Mouse (Mus musculus) myocyte (in vitro differentiated cells): ENCODE results near the gene Draxin. TPM values are rescaled to one million over a fixed set of nuclear protein-coding genes. Genes with fewer than 3 reads are reported as not detected.

Source experiments
- H3K27me3 ChIP-seq: one replicate; pipeline ENCODE4 v1.6.1; 2011; ENCODE audit not compliant: control insufficient read depth, insufficient read depth, insufficient read length
- H3K36me3 ChIP-seq: one replicate; pipeline ENCODE4 v1.6.1; 2011; ENCODE audit not compliant: control insufficient read depth, insufficient read depth
- H3K4me2 ChIP-seq: one replicate; pipeline ENCODE4 v1.6.1; 2011; ENCODE audit warnings: low read depth, control low read depth
- H3K4me3 ChIP-seq: one replicate; pipeline ENCODE4 v1.5.1; 2011; ENCODE audit warnings: mild to moderate bottlenecking, control low read depth, moderate library complexity
- H3K79me2 ChIP-seq: one replicate; pipeline ENCODE4 v1.6.1; 2011; ENCODE audit not compliant: control insufficient read depth, insufficient read depth
- H3ac ChIP-seq: one replicate; pipeline ENCODE4 v1.6.1; 2011; ENCODE audit not compliant: control insufficient read depth, insufficient read length
- CEBPB ChIP-seq: IDR thresholded peaks from 2 replicates; pipeline ENCODE4 v1.6.1; 2011; ENCODE audit warnings: mild to moderate bottlenecking, moderate library complexity; ENCODE audit not compliant: poor library complexity, insufficient read depth, severe bottlenecking
- E2F4 ChIP-seq: IDR thresholded peaks from one replicate; pipeline ENCODE4 v1.6.1; 2011; ENCODE audit warnings: mild to moderate bottlenecking, control low read depth, moderate library complexity; ENCODE audit not compliant: insufficient read depth
- MAX ChIP-seq: IDR thresholded peaks from one replicate; pipeline ENCODE4 v1.6.1; 2011; ENCODE audit warnings: low read depth, mild to moderate bottlenecking, control low read depth
- MYOD1 ChIP-seq, 3 experiments: IDR thresholded peaks; one replicate each; pipeline ENCODE4 v1.6.1; 2011; ENCODE audit warnings: control low read depth in 2 of 3, low read depth in 2 of 3, mild to moderate bottlenecking in 2 of 3, moderate library complexity in 1 of 3; ENCODE audit not compliant: insufficient read length in 2 of 3, control insufficient read depth in 1 of 3
- MYOG ChIP-seq, 3 experiments: IDR thresholded peaks; one replicate each; pipeline ENCODE4 v1.6.1; 2011; ENCODE audit warnings: control low read depth in 2 of 3, low read depth in 2 of 3, mild to moderate bottlenecking in 2 of 3; ENCODE audit not compliant: insufficient read length in 2 of 3, control insufficient read depth in 1 of 3, insufficient read depth in 1 of 3
- POLR2A ChIP-seq: IDR thresholded peaks from one replicate; pipeline ENCODE4 v1.6.1; 2011; ENCODE audit warnings: low read depth, mild to moderate bottlenecking, control low read depth, moderate library complexity; ENCODE audit not compliant: insufficient read length
- POLR2AphosphoS2 ChIP-seq: IDR thresholded peaks from one replicate; pipeline ENCODE4 v1.6.1; 2011; ENCODE audit warnings: low read depth, control low read depth; ENCODE audit not compliant: insufficient read length
- REST ChIP-seq: IDR thresholded peaks from one replicate; pipeline ENCODE4 v1.6.1; 2011; ENCODE audit warnings: mild to moderate bottlenecking, control low read depth, moderate library complexity; ENCODE audit not compliant: insufficient read depth, insufficient read length
- SRF ChIP-seq: IDR thresholded peaks from one replicate; pipeline ENCODE4 v1.6.1; 2011; ENCODE audit warnings: low read depth; ENCODE audit not compliant: control insufficient read depth, insufficient read length
- TCF12 ChIP-seq: IDR thresholded peaks from one replicate; pipeline ENCODE4 v1.6.1; 2011; ENCODE audit warnings: mild to moderate bottlenecking, control low read depth; ENCODE audit not compliant: poor library complexity, insufficient read depth, severe bottlenecking
- TCF3 ChIP-seq: IDR thresholded peaks from one replicate; pipeline ENCODE4 v1.6.1; 2011; ENCODE audit warnings: low read depth, control low read depth; ENCODE audit not compliant: insufficient read length
- USF1 ChIP-seq: IDR thresholded peaks from one replicate; pipeline ENCODE4 v1.6.1; 2011; ENCODE audit warnings: low read depth, mild to moderate bottlenecking, control low read depth, moderate library complexity
- polyA plus RNA-seq: library from polyadenylated mRNA; unstranded; fragments of >200 nt; fragmentation: generic; extraction: Trizol; gene quantifications from one replicate; pipeline ENCODE4 v1.2.1, GENCODE M21; 2012; ENCODE audit warnings: missing spikeins

Gene Draxin
- polyA plus RNA-seq, 1 experiment = 0.04 TPM

DNA sequence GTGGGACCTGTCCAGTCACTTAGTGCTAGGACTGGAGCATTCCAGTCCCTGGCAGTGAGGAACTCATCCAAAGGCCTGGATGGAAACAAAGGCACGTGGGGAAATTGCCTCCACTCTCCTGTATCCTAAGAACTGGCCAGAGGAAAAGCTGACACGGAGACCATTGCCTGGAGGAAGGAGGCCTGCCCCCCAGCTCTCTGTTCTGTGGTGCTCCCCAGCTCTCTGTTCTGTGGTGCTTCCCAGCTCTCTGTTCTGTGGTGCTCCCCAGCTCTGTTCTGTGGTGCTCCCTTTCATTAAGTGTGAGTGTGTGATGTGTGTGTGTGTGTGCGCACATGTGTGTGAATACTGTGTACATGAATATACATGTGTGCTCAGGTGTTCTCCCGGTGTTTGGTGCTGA lies 35.4 kb downstream of the Draxin start:
- Histone ChIP-seq H3K36me3 (no peaks in the 10 kb centered on the region), H3K27me3 (peaks cover 28% of the 10 kb centered on the region), H3K79me2 (no peaks in the 10 kb centered on the region), H3K4me3 (no peak overlapping the region), H3ac (no peak overlapping the region), H3K4me2 (no peak overlapping the region)
- TF ChIP-seq POLR2A = no peak
- no peak for TF ChIP-seq E2F4
- TF ChIP-seq TCF12 = no peak
- no peak for TF ChIP-seq USF1

DNA sequence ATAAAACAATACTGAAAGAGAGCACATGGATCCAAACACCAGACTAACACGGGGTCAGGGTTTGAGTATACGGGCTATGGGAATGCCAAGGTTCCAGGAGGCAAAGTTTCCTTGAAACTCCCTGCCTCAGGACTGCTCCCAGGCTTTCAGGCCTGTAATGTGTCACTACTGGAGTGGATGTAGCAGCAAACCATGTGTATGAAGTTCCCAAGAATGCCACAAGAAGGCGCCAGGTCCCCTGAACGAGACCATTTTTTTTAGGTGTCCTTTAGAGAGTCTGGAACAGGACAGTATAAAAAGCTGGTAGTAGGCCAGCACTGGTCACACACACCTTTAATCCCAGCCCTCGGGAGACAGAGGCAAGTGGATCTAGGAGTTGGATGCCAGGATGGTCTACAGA lies 36.3 kb downstream of the Draxin start:
- no peak for TF ChIP-seq USF1
- TF ChIP-seq MYOG (IDR thresholded peaks at IDR 0.05; ENCODE audit: control insufficient read depth in 1 of 3, insufficient read depth in 1 of 3, insufficient read length in 2 of 3, low read depth in 2 of 3) = no peak
- no peak for TF ChIP-seq TCF12
- no peak for TF ChIP-seq POLR2AphosphoS2
- Histone ChIP-seq H3K79me2 (no peaks in the 10 kb centered on the region), H3K36me3 (no peaks in the 10 kb centered on the region), H3K4me3 (no peak overlapping the region), H3ac (no peak overlapping the region), H3K4me2 (no peak overlapping the region), H3K27me3 (peaks cover 19% of the 10 kb centered on the region)

GRCm38 (mm10) chr4:148092551-148093271 lies 37.8 kb downstream of the Draxin start:
- Histone ChIP-seq H3K27me3 (peaks cover 6% of the 10 kb centered on the region), H3ac (no peak overlapping the region), H3K4me2 (no peak overlapping the region), H3K79me2 (no peaks in the 10 kb centered on the region), H3K4me3 (no peak overlapping the region), H3K36me3 (no peaks in the 10 kb centered on the region)
- TF ChIP-seq MYOG (IDR thresholded peaks at IDR 0.05; ENCODE audit: control insufficient read depth in 1 of 3, insufficient read depth in 1 of 3, insufficient read length in 2 of 3, low read depth in 2 of 3) = no peak
- no peak for TF ChIP-seq REST
- no peak for TF ChIP-seq USF1
- no peak for TF ChIP-seq CEBPB
- no peak for TF ChIP-seq MYOD1 (IDR thresholded peaks at IDR 0.05; ENCODE audit: control insufficient read depth in 1 of 3, insufficient read length in 2 of 3, low read depth in 2 of 3)
- no peak for TF ChIP-seq SRF
- no peak for TF ChIP-seq POLR2AphosphoS2
- TF ChIP-seq POLR2A = no peak
- no peak for TF ChIP-seq MAX
- TF ChIP-seq TCF12 = no peak
- TF ChIP-seq TCF3 = no peak

GRCm38 (mm10) chr4:148091181-148091580 lies 39.3 kb downstream of the Draxin start:
- H3K27me3 ChIP-seq = peaks cover 5% of the 10 kb centered on the region
- no peak for TF ChIP-seq TCF12
- no peak for TF ChIP-seq MYOD1 (IDR thresholded peaks at IDR 0.05; ENCODE audit: control insufficient read depth in 1 of 3, insufficient read length in 2 of 3, low read depth in 2 of 3)
- no peak for TF ChIP-seq CEBPB
- no peak for TF ChIP-seq POLR2A
- TF ChIP-seq MAX = no peak
- TF ChIP-seq USF1 = no peak
- no peak for TF ChIP-seq REST
- no peak for TF ChIP-seq MYOG (IDR thresholded peaks at IDR 0.05; ENCODE audit: control insufficient read depth in 1 of 3, insufficient read depth in 1 of 3, insufficient read length in 2 of 3, low read depth in 2 of 3)
- TF ChIP-seq TCF3 = no peak
- TF ChIP-seq SRF = no peak
- TF ChIP-seq POLR2AphosphoS2 = no peak
- no peak for TF ChIP-seq E2F4
- H3ac ChIP-seq = no peak overlapping the region
- no peaks in the 10 kb centered on the region for H3K36me3 ChIP-seq
- no peak overlapping the region for H3K4me3 ChIP-seq
- no peak overlapping the region for H3K4me2 ChIP-seq
- no peaks in the 10 kb centered on the region for H3K79me2 ChIP-seq

DNA sequence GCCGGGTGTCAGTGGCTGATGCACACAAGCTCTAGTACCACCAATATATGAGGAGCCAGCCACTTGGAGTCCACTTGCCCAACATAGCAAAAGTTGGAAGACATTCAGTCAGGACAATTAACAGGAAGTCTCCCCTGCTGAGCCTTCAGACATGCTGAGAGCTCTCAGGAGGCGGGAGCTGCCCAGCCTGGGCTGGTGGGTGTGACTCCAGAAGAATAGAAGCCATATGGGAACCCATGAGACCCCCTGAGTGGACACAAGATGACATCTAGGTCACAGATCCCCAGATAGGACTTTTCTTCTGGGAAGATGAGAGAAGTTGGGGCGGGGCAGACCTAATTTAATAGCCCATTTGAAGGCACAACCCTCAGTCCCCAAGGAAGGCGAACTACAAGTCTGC lies 41.3 kb downstream of the Draxin start:
- no peaks in the 10 kb centered on the region for H3K36me3 ChIP-seq
- TF ChIP-seq CEBPB (no peak), POLR2AphosphoS2 (no peak), E2F4 (no peak), REST (no peak), USF1 (no peak), SRF (no peak), MAX (no peak), MYOD1 (IDR thresholded peaks at IDR 0.05; ENCODE audit: control insufficient read depth in 1 of 3, insufficient read length in 2 of 3, low read depth in 2 of 3) (no peak), TCF12 (no peak), TCF3 (no peak), POLR2A (no peak), MYOG (IDR thresholded peaks at IDR 0.05; ENCODE audit: control insufficient read depth in 1 of 3, insufficient read depth in 1 of 3, insufficient read length in 2 of 3, low read depth in 2 of 3) (no peak)
- H3K79me2 ChIP-seq = no peaks in the 10 kb centered on the region
- no peak overlapping the region for H3K4me3 ChIP-seq
- H3ac ChIP-seq = no peak overlapping the region
- H3K27me3 ChIP-seq = no peaks in the 10 kb centered on the region
- no peak overlapping the region for H3K4me2 ChIP-seq
